Mouse (Mus musculus) cerebellum, adult (tissue): ENCODE measurements around the gene Apba2.
A peak's percentile ranks its signal among the peaks of the same experiment; 100 is the strongest.

Source experiments
- ATAC-seq: cut with Nextera tagmentation; 2 replicates; pipeline ENCODE4 v1.9.2; 2017; ENCODE audit warnings: mild to moderate bottlenecking, moderate library complexity, mixed read lengths; ENCODE audit not compliant: insufficient number of reproducible peaks, low FRiP score, low TSS enrichment

Gene Apba2

GRCm38 (mm10) chr7:64645458-64645857 lies 144.0 kb downstream of the Apba2 start:
- no peak for ATAC-seq

DNA sequence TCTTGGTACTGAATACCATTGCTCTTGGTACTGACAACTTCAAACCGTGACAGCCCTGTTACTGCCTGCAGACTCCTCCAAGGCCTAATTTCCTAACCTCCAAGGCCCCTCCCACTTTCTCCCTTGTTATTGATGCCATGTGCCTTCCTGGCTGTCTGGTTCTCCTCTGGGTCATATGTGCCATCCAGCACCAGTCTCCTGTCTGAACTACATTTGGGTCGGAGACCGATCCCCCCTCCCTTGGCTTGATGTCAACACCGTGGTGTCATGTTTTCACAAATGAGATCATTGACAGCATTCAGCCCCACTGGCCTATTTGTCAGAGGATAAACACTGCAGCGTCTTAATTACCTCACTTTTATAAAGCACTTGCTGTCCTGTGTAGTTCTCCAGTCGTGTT lies 144.5 kb downstream of the Apba2 start:
- ATAC-seq, result no peak

DNA sequence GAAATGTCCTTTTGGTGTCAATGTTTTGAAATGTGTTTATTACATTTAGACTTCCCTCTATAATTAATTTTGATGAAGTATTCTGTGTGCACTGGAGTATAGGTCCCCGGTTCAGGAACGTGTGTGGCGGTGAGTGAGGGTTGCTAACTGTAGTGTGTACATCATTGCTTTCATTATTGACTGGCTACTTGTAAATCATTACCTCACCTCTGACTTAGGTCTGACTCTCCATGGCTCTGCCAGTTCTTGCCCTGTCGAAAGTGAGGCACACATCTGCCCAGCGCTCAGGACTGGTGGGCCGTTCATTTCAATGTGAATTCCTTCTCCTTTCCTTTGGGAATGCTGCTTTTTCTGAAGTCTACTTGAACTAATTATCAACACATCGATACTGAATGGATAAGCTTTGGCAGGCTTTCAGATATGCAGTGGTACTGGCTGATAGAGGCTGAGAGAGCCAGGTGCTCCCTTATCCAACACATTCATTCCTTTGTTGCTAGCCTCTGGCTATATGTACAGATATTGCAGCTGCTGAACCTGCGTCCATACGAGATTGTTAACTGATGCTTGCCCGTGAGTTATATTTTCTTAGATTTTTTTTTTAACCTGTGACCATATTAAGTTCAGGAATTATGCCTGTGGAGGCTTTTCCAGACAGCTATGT lies 147.6 kb downstream of the Apba2 start:
- ATAC-seq, result no peak

- no peak for ATAC-seq
These were observed 150.5 kb downstream of the Apba2 start for GRCm38 (mm10) chr7:64651963-64652362.

DNA sequence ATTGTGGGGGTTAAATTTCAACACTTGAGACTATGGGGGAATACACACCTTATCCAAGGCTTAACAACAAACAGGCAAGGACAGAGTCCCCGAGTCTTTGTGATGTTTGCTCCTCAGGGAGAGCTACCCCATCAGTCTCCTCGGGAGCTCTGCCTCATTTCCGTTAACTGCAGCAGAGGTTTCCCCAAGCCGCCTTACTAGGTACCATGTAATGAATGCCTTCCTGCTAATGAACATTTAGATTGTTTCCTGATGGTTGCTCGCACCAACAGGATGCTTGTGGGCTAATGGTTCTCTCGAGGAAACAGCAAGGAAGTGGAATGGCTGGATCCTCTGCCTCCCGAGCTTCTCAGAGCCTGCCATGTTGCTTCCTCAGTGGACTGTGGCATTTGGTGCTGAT lies 155.3 kb downstream of the Apba2 start:
- ATAC-seq, result no peak

- no peak for ATAC-seq
These were observed 157.4 kb downstream of the Apba2 start for GRCm38 (mm10) chr7:64658914-64659313.

DNA sequence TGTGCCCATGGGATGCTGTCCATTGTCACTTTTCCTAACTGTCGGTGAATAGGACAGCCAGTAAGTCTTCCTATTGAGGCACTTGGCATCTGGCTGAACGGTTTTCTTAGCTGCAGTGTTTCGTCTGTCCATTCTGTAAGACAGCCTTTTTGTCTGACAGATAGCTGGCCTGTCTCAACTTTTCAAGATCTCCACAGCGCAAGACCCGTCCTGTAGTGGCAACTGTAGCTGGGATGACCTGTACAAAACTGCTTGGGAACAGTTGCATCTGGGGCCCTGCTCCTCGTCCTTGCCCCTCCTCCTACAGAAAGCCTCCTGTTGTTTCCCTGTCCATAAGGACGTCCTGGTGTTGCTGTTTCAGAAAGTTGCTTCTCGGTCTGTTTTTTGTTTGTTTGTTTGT lies 157.8 kb downstream of the Apba2 start:
- ATAC-seq, result no peak

DNA sequence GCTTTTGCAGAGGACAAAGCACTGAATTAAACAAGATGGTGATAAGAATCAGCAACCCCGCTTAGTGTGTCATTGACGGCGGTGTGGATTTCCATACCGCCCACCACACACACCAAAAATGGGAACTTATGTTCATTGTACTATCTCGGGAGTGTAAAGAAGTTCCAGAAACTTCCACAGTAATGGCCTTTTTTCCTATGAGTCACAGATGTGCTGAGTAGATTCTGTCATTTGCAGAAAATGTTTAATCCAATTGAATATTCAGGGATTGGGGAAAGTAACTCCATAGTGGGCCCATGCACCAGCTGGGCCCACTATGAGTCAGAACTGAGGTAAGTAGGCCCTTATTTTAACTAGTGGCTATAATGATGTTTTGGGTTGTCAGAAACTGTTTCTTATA lies 161.0 kb downstream of the Apba2 start:
- no peak for ATAC-seq

GRCm38 (mm10) chr7:64663600-64663999 lies 162.1 kb downstream of the Apba2 start:
- ATAC-seq, result no peak

- no peak for ATAC-seq
These were observed 163.6 kb downstream of the Apba2 start for GRCm38 (mm10) chr7:64665120-64665519.

- ATAC-seq, result no peak
These were observed 164.3 kb downstream of the Apba2 start for GRCm38 (mm10) chr7:64665716-64666298.

DNA sequence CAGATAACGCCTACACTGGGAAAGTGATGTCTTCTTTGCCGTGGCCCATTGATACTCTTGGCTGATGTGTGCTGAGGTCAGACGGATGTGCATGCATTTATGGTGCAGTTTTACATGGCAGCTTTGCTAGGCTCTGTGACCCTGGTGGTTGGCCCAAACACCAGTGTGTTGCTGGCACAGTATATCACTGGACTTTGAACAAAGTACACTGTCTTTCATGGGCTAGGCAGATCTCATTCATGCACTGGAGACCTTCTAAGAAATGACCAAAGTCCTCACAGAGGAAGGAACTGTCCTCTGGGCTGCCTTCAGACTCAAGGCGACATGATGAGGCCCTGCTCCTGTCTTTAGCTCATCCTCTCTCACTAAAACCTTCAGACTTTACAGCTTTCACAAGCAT lies 166.5 kb downstream of the Apba2 start:
- no peak for ATAC-seq

DNA sequence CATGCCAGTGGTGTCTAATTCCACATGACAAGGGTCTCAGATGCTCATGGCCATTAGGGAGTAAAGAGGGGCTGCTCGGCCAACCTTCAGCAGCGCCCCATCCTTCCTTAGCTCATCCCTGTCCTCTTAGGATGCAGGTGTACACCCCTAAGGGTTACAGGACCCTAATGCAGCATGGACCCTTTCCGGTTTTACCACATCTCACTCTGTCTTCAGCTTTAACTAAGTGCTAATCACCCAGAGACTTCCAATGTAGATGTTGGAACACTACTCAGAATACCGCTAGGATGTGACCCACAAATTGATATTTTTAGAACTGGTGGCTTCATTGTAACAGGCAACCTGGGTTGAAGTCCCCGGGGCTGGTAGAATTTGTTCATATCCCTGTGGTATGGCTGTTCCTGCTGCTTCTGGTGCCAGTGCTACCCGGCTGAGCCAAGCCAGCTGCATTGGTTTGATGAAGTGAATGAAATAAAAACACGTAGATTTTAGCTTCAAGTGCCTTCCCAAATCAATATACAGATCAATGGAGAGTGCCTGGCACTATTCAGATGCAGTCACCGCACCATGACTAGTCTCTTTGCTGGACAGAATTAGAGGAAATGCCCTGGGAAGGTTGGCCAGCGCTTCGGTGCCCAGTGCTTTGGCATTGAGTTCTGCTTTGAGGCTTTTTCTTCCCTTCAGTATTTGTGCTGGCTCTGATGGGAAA lies 178.4 kb downstream of the Apba2 start:
- peak; percentile 70; the same call in 1 of the 2 replicates for ATAC-seq

DNA sequence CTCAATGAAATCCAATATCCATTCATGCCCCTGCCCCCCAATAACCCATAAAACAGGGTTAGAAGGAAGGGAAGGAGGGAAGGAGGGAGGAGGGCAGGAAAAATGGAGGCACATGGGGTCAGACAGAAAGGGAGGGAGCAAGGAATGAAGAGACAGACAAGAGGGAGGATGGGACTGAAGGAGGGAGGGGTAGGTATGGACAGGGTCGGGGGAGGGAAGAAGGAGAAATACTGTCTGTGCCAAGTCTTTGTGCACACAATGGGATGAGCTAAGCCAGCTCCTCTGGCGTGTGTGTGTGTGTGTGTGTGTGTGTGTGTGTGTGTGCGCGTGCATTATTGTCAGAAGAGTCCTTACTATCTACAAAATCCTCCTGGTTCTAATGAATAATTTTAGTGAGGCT lies 183.4 kb downstream of the Apba2 start:
- no peak for ATAC-seq

GRCm38 (mm10) chr7:64688115-64688817 lies 186.8 kb downstream of the Apba2 start:
- ATAC-seq, result peak; percentile 66; the same call in 1 of the 2 replicates

DNA sequence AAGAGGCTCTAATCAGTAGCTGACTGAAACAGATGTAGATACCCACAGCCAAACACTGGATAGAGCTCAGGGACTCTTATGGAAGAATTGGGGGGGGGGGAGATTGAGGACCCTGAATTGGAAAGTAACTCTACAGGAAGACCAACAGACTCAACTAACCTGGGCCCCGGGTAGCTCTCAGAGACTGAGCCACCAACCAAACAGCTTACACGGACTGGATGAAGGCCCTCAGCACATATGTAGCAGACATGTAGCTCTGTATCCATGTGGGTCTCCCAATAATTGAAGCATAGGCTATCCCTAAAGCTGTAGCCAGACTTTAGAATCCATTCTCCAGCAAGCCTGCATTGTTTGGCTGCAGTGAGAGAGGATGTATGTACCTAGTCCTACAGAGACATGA lies 190.3 kb downstream of the Apba2 start:
- ATAC-seq, result no peak

- no peak for ATAC-seq
These were observed 193.4 kb downstream of the Apba2 start for GRCm38 (mm10) chr7:64694937-64695336.

DNA sequence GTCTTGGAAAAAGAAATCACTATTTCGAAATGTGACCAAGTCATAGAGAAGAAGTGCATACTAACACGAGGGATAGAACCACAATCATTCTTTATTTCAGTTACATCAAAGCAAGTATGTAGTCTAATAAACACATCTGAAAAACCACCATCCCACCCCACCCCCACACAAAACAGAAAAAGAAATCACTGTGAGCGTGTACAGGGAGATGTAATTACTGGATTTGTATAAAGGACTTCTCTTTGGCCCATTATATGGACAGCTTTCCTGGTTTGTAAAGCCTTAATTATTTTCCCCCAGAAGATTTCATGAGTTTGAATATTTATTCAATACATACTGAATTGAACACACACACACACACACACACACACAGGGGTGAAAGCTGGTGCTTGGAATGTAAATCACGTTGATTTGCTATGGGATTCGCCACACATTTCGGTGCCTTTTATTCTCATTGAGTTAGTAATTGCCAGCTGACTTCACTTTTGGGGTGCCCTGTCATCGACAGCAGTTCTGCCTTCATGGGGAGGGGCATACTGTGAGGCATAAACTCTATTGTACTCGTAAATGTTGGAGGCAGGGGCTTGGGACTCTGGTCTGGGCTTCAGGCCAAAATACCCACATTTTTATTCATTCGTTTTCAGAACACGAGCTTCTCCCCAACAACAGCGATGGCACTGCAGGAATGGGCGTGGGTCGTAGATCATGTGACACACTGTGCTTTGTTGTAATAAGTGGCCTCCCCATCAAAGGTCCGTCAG lies 195.2 kb downstream of the Apba2 start:
- no peak for ATAC-seq

- ATAC-seq, result no peak
These were observed 196.4 kb downstream of the Apba2 start for GRCm38 (mm10) chr7:64697791-64698337.

DNA sequence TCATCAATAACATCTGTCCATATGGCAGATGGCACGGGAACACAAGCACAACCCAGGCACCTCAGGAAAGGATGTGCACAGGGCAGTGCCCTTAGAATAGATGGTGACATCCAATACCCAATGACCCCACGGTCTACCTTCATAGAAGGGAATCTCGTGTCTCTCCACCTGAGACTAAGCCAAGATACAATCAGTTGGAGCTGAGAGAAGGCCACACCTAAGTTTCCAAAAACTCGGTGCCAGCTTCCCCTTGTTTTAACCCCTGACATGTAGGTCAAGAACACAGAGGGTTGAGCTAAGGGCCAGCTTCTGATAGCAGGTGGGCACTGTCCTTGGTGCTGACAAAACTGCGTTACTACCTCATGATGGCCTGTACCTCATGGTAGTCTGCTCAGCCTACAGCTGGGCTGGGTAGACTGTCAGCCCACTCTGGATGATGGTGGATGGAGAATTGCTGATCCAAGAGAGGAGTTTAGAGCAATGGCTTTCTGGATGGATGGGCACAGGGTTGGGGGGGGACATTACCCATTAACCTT lies 202.6 kb downstream of the Apba2 start:
- ATAC-seq, result no peak
